Mouse (Mus musculus) right cerebral cortex, postnatal 14 days (tissue): ENCODE measurements around the gene Cuedc1.
"Not testable (repeated sequence)": the region's sequence is repeated elsewhere in the genome, so short reads cannot be mapped to it uniquely, and the experiment has no call there.

Source experiments
- DNase-seq: peaks from one replicate; pipeline ENCODE4 v3.0.0; 2022

The Cuedc1 gene

GRCm38 (mm10) chr11:88204593-88205368, 106.9 kb downstream of the Cuedc1 start:
- no peak for DNase-seq

DNA sequence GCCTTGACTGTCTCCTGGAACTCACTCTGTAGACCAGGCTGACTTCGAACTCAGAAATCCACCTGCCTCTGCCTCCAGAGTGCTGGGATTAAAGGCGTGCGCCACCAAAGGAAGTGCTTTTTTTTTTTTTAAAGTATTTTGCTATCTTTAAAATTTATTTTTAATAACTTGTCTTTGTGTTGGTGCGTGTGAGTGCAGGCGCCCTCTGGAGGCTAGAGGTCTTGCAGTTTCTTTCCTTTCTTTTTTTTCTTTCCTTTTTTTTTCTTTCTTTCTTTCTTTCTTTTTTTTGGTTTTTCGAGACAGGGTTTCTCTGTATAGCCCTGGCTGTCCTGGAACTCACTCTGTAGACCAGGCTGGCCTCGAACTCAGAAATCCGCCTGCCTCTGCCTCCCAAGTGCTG, 108.7 kb downstream of the Cuedc1 start:
- not testable (repeated sequence) for DNase-seq

- DNase-seq, result no peak
Measured at GRCm38 (mm10) chr11:88207697-88208096, 109.8 kb downstream of the Cuedc1 start.

DNA sequence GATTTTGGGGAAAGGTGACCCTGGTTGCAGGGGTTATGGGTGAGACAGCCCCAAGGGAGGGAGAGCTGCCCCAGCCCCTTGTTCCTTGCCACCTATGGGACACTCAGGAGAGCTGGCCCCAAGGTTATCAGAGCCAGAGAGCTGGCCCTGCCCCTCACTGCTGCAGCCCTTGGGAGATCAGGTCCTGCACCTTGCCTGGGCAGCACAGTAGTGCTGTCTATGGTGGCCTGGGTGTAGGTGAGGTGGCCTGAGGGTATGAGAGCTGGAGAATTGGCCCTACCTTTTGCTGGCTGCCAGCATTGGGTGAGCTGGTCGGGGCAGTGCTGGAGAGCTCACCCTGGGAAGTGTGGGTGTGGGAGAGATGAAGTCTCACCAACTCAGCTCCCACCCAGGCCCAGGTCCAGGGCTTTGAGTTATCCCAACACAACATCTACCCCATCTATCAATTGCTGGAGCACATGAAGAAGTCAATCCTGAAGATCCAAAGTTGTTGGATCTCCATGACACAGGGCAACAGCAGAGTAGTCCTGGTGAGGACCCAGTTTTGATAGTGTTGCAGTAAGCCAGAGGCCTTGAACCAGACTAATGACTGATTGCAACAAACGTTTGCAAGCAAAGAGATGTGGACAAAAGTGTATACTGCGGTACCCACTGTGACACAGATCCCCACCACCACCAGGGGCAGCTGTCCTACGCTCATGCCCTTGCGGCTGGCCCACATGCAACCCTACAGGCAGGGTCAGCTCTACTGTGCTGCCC, 114.1 kb downstream of the Cuedc1 start:
- DNase-seq, result no peak

GRCm38 (mm10) chr11:88213757-88214156, 115.9 kb downstream of the Cuedc1 start:
- DNase-seq, result no peak

- DNase-seq, result peak; percentile 52
Measured at GRCm38 (mm10) chr11:88214881-88215831, 117.3 kb downstream of the Cuedc1 start.

GRCm38 (mm10) chr11:88216231-88216685, 118.4 kb downstream of the Cuedc1 start:
- peak; percentile 58 for DNase-seq

GRCm38 (mm10) chr11:88218155-88218554, 120.3 kb downstream of the Cuedc1 start:
- DNase-seq, result no peak

DNA sequence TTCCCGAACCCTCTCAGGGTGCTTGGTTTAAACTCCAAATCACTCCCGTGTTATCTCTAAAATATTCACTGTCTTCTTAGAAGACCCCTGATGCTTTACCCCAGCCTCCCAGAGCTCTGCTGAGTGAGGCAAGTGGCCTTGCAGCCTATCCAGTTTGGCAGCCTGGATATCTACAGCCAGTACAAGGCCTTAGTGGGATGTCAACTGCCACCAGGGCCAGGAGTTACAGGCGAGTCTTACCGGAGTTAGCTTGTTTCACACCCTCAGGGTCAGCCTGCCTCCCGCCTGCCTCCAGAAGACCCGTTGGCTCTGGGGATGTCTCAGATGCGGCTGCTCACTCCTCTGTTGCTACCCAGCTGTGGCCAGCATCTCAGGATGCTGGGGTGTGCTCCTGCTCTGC, 120.7 kb downstream of the Cuedc1 start:
- DNase-seq, result no peak

DNA sequence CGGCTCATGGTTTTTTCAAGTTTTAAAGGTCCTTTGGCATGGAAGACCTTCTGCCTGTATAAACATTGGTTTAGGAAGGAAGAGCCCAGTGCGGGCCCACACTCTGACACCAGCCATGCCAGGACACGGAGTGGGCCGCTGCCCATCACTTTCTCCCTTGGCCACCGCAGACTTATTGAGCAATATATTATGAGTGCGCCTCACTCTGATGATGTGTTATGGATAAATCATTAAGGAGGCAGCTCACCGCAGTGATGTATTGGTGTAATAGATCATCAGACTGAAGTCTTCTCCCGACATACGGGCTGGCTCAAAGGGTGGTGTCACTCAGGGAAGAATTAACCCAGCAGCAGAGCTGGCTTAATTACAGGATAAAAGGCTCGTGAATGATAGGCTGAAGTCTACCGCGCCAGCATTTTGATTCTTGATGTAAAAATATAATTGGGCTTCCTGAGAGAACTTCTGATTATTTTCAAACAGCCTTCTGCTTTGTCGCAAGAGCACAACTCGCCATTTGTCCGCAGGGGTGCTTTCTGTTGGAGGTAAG, 124.1 kb downstream of the Cuedc1 start:
- no peak for DNase-seq

- no peak for DNase-seq
Measured at GRCm38 (mm10) chr11:88227001-88227957, 129.4 kb downstream of the Cuedc1 start.

DNA sequence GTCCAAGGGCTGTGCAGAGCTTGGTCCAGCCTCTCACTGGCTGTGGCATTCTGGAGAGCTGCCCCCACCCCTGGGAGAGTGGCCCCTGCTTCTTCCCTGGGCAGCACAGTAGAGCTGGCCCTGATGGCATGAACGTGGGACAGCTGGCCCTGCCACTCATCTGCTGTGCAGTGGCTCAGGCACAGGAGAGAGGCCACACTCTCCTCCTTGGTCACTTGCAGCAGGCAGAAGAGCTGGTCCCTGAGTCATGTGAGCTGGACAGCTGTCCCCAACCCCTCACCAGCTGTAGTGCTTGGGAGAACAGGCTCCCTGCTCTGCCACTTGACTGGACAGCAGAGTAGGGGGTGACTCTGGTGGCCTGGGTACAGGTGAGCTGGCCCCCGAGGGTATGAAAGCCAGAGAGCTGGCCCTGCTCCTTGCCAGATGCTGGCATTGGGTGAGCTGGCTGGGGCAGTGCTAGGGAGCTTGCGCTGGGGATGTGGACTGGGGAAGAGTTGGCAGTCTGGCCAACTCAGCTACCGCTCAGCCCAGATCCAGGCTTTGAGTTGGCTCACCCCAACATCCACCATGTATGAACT, 133.4 kb downstream of the Cuedc1 start:
- DNase-seq, result no peak

DNA sequence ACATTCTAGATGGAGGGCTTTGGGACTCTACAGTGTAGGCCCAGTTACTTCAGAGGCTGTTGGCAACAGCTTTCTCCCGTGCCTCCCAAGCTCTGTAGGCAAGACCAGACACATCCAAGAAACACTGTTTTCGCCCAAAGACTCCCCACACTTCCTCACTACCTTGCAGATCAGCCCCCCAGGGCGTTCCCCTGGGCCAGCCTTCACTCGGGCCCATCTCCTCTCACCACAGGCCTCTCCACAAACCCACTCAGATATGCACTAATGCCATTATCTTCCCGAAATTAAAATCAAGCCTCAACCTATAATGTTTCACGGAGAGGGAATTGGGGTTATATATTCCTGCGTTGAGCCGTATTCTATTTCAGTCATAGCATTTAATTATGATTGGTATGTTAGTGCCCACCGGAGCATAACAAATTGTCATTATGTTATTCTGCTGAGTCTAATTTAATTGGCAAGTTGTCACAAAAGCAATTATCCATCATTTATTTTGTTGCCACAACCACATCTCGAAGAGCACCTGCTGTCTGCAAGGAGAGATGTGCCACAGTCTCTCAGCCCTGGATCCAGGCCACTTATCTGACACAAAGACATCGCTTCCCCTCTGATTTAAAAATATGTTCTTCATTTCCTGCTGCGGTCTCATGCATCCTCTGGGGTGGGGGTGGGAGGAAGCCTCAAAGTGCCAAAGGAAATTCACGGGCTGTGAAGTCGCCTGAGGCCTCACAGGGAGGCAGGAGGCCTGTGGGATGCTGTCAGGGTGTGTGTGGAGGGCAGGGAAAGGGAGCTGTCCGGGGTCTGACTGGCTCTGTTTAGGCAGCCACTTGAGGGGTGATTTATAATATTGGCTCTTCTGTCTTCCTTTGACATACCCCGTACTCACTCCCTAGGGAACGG, 135.9 kb downstream of the Cuedc1 start:
- DNase-seq, result no peak

DNA sequence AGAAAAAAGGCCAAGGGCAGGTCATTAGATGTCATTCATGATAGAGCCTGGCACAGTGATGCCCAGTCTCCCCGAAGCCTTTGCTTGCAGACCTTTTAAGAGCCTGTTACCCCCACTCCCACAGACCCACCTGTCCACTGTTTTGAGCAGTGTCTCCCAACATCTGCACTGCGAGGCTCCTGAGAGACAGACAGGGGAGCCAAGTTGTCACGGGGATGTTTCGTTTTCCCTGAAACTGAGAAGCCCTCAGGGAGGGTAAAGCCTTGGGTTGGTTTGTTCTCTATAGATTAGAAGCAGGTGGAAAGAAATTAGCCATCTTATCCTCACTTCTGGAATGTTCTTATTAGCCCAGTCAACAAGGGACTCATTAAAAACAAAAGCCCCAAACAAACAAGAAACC, 136.9 kb downstream of the Cuedc1 start:
- no peak for DNase-seq

GRCm38 (mm10) chr11:88235221-88236203, 137.7 kb downstream of the Cuedc1 start:
- DNase-seq, result no peak

DNA sequence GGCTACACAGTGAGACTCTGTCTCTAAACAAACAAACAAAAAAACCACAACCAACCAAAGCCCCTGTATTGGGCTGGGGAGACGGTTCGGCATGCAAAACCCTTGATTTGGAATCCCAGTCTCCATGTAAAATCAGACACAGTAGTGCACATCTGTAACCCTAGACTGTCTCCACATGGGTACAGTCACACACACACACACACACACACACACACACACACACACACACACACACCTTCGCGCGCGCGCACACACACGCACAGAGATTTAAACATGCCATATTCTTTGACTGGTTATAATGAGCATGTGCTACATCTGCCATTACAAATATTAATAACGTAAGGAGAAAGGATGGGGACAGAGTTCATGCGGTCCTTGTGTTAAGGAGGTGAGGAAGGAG, 142.4 kb downstream of the Cuedc1 start:
- DNase-seq, result no peak

DNA sequence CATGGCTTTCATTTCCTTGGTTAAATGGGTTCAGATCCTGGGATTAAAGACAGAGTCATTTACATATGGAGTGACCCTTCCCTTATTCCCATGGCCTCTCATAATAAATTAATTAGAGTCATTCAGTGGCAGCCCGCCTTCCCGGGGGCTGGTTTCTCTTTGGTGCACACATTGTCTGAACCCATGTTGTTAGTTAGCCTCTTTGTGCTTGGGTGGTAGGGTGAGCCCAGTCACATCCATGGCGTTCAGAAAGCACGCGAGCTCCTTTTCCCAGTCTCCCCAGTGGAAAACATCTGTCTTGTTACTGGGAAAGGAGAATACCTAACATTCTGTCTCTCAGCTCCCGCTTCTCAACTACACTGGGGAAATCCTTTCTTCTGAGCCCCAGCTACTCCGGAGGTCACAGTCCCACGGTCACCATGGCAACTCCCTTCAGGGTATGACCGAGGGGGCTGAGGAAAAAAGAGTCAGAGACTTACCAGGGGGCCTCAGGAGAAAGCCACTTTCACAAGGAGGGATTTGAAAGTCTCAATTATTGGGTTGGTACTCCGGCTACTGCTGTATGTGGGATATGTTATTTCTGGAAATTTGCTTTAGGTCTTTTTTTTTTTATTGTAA, 143.0 kb downstream of the Cuedc1 start:
- DNase-seq, result no peak
